Mouse (Mus musculus): ENCODE data around the gene Map2k1.

Map2k1 gene

GRCm38 (mm10) chr9:64250111-64250730 lies 3.2 kb downstream of the Map2k1 start:
- DNase-seq (ENCODE audit: extremely low read depth, low read depth, low spot score), result no peak

GRCm38 (mm10) chr9:64249371-64249770 lies 4.1 kb downstream of the Map2k1 start:
- DNase-seq (ENCODE audit: extremely low read depth, low read depth, low spot score), result no peak

DNA sequence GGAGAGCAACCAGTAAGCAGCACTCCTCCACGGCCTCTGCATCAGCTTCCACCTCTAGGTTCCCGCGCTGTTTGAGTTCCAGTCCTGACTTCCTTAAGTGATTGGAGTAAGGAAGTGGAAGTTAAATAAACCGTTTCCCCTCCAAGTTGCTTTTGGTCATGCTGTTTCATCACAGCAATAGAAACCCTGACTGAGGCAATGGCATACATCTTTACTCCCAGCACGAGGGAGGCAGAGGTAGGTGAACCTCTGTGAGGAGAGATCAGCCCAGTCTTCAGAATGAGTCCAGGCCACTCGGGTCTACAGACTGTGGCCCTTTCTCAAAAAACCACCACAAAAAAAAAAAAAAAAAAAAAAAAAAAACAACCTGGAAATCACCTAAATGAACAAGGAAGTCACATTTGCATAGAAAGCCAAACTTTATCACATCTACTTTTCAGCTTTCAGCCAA lies 11.0 kb downstream of the Map2k1 start:
- DNase-seq (ENCODE audit: extremely low read depth, low read depth, low spot score), result no peak

DNA sequence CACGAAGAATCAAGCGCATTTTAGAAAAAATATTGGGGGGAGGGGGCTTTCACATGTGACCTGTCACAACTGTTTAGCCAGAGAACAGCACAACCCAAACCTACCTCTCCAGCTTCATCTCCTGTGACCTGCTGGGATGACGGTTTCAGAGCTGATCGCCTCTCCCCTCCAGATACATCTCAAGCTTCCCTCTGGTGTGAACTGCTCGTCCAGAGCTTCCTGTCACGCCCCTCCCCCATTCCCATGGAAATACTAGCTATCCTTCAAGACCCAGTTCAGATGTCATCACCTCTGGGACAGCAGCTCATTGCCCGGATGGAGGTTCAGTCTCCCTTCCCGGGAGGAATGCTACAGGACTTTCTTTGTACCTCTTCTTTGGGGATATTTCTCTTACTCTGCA lies 12.8 kb downstream of the Map2k1 start:
- DNase-seq (ENCODE audit: extremely low read depth, low read depth, low spot score), result no peak

- DNase-seq (ENCODE audit: extremely low read depth, low read depth, low spot score), result no peak
Observed at GRCm38 (mm10) chr9:64240116-64240515, 13.3 kb downstream of the Map2k1 start.

- DNase-seq (ENCODE audit: extremely low read depth, low read depth, low spot score), result no peak
Observed at GRCm38 (mm10) chr9:64236056-64236455, 17.4 kb downstream of the Map2k1 start.

- no peak for DNase-seq (ENCODE audit: extremely low read depth, low read depth, low spot score)
Observed at GRCm38 (mm10) chr9:64234768-64235435, 18.5 kb downstream of the Map2k1 start, which contains the start of gene Uchl4. TSS of gene Uchl4 (plus strand) at chr9:64235201.

DNA sequence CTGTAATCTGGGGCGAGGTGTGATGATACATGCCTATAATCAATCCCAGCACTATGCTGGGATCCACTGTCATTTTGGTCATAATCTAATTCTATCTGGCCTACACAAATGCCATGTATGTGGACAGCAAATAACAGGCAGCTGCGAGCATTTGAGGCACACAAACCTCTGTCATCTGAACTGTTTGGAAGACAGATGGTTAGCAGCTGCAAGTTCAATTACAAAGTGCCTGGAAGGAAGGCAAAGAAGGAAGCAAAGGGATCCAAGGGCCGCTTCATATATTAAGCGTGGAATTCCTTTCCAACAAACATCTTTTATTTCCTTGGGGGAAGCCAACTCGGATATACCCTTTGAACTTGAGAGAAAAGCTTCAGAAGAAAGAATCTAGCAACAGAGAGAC lies 19.8 kb downstream of the Map2k1 start:
- no peak for DNase-seq (ENCODE audit: extremely low read depth, low read depth, low spot score)

GRCm38 (mm10) chr9:64232257-64232957 lies 21.0 kb downstream of the Map2k1 start:
- no peak for DNase-seq (ENCODE audit: extremely low read depth, low read depth, low spot score)

- no peak for DNase-seq (ENCODE audit: extremely low read depth, low read depth, low spot score)
Observed at GRCm38 (mm10) chr9:64231674-64232073, 21.8 kb downstream of the Map2k1 start.

- no peak for DNase-seq (ENCODE audit: extremely low read depth, low read depth, low spot score)
Observed at GRCm38 (mm10) chr9:64231171-64231570, 22.3 kb downstream of the Map2k1 start.

DNA sequence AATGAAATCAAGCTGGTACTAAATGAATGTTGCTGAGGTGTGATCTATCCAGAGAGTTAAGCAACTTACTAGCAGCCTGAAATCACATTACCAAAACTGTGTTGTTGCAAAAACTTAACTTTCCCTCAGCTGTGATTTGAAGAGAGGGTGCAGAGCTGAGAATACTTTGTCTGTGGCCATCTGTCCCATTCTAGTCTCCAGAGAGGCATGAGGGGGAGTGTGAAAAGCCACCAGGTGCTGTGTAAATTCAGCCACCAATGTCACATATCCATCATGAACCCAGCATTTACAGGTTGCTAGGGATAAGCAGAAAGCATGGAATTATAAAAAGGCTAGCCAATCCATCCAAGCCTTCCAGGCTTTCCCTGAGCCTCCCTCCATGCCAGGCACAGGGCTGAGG lies 24.5 kb downstream of the Map2k1 start:
- no peak for DNase-seq (ENCODE audit: extremely low read depth, low read depth, low spot score)

DNA sequence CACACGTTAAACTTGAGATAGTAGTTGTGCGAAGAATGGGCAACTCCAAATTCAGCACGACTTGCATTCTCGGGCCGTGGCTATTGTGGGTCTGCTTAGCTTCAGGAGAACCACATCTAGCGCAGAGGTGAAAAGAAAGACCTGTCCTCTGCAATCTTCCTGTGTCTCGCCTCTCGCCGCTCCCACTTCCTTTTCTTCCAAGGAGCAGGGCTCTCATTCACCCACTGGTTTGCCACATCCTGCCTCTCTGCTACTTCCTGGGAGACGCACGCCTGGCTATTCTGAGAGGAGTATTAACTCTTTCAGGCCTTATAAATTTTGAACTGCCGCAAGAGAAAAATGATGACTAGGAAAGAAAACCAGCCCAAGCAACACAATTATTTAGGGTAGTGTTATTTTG lies 25.7 kb downstream of the Map2k1 start:
- DNase-seq (ENCODE audit: extremely low read depth, low read depth, low spot score), result no peak

DNA sequence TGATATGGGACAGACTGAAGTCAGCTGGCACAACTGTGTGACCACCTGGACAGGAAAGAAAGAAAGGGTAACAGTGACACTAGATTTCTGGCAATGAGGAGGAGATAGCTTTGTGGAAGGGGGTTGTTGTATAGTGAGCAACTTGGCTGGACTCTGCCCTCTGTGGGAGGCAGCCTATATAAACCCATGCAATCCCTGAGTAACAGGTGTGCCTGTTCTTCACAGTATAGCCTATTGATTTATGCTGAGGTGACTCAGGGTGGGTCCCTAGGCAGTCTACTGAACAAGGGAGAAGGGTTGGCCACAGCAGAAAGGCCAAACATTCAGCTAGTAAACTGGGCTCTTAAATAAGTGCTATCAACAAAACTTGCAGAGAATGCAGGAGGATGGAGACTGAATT lies 27.6 kb downstream of the Map2k1 start:
- no peak for DNase-seq (ENCODE audit: extremely low read depth, low read depth, low spot score)

DNA sequence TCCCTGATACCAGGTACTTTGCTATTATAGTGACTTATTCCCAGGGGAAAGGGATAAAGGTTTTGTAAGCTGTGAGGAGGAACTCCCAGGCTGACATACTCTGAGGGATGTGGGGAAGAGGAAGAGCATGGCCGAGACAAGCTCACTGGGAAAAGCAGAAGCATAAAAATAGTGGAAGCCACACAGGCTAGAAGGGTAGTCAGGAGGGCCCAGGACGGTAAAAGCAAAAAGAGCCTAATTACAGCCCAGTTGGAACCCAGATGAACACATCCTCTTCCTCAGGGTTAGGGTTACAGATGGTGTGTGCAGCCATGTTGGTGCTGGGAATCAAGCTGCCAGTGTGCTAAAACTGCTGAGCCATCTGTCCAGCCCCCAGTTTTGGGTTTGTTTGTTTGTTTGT lies 31.3 kb downstream of the Map2k1 start:
- no peak for DNase-seq (ENCODE audit: extremely low read depth, low read depth, low spot score)

DNA sequence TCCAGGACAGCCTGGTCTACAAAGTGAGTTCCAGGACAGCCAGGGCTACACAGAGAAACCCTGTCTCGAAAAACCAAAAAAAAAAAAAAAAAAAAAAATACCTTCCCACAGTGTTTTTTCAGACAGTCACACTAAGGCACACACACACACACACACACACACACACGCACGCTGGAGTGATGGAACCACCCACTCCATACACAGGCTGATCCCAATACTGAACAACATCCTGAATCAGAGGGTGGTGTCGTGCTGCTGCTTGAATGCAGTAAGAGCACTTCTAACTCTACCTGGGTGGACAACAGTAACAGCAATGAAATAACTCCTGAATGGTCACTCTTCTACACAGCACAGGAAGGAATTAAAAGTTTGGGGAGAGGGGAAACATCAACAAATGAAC lies 32.0 kb downstream of the Map2k1 start:
- no peak for DNase-seq (ENCODE audit: extremely low read depth, low read depth, low spot score)

DNA sequence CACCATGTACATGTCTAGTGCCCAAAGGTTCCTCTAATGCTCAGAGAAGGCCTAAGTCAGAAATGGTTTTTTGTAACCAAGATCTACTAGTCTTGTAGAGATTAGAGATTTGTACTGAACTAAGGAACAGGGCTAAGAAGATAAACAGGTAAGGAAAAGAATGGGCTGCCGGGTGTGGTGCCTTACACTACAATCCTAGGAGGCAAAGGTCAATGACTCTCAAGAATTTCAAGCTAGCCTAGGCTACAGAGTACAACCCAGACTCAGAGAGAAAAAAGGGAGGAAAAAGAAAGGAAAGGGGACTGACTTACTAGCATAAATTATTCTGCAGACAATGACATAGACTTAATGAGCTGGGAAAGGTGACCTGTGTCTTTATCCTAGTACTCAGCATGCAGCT lies 32.8 kb downstream of the Map2k1 start:
- DNase-seq (ENCODE audit: extremely low read depth, low read depth, low spot score), result no peak

DNA sequence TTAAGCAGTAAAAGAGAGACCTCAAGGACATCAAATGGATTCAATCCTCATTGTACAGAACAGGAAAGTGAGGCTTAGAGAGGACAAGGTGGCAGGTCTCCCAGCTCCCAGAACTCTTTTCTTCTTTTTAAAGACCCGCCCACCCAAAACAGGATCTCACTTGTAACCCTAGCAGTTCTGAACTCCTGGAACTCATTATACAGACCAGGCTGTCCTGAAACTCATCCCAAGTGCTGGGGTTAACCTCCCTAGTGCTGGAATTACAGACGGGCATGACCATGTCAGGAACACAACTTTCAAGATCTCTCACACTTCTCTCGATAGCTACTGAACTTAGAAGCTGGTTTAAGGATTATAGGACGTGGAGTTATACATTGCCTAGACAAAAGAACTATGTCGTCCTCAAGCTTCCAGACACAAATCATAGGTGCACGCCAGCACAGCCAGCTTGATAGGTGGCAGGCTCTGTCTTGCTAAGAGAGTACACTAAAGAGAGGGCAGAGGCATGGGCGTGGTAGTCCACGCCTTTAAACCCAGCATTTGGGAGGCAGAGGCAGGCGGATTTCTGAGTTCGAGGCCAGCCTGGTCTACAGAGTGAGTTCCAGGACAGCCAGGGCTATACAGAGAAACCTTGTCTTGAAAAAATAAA lies 33.5 kb downstream of the Map2k1 start:
- no peak for DNase-seq (ENCODE audit: extremely low read depth, low read depth, low spot score)

DNA sequence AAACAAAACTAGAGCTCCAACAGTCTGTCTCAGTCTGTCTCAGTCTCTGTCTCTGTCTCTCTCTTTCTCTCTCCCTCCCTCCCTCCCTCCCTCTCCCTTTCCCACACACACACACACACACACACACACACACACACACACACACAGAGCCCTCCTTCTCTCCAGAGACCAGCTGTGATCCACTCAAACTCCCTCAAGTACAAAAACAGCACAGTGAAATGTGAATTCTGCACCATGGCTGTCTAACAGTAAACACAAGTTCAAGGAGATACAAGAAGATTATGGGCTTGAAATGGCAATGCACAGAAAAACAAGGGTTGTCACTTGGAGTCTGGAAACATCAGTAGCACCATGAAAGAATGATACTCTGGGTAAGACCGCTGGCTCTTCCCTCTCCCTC lies 34.1 kb downstream of the Map2k1 start:
- DNase-seq (ENCODE audit: extremely low read depth, low read depth, low spot score), result no peak

GRCm38 (mm10) chr9:64217887-64218286 lies 35.5 kb downstream of the Map2k1 start:
- DNase-seq (ENCODE audit: extremely low read depth, low read depth, low spot score), result no peak

- no peak for DNase-seq (ENCODE audit: extremely low read depth, low read depth, low spot score)
Observed at GRCm38 (mm10) chr9:64216641-64217040, 36.8 kb downstream of the Map2k1 start.

DNA sequence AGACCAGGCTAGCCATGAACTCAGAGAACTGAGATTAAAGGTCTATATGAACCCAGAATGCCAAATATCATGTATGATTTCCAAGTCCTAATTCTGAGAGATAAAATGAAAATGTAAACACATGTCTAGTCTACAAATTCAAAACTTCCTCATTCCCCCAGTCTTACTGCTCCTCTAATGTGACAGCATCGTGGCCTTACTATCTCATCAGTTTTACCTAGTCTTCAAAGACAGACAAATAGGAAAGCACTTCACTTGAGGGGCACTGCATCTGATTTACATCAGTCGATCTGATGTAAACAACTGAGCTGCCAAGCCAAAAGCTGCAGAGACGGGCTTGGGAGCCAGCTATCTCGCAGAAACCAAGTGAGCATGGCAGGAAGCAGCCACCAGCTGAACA lies 37.3 kb downstream of the Map2k1 start:
- no peak for DNase-seq (ENCODE audit: extremely low read depth, low read depth, low spot score)

Data from fat pad, adult 2 months (tissue).